Mouse (Mus musculus) heart, embryonic 10.5 days (tissue): ENCODE data around the gene 4933430I17Rik. TPM values are rescaled to one million over a fixed set of nuclear protein-coding genes. Genes with fewer than 3 reads are reported as not detected.

Experiments used
- DNase-seq: peaks from one replicate; pipeline ENCODE4 v3.0.0-alpha.2; 2017; ENCODE audit warnings: low spot score
- H3K27ac ChIP-seq: fragments of 300-500 bp; sonication (generic); 2 replicates; pipeline ENCODE4 v1.5.1; 2016; ENCODE audit warnings: mild to moderate bottlenecking
- H3K27me3 ChIP-seq: fragments of 300-500 bp; sonication (generic); 2 replicates; pipeline ENCODE4 v1.6.1; 2016; ENCODE audit warnings: mild to moderate bottlenecking; ENCODE audit not compliant: poor library complexity, insufficient read depth, severe bottlenecking
- H3K36me3 ChIP-seq: fragments of 300-500 bp; sonication (generic); 2 replicates; pipeline ENCODE4 v1.6.1; 2016; ENCODE audit warnings: mild to moderate bottlenecking, moderate library complexity
- H3K4me1 ChIP-seq: fragments of 300-500 bp; sonication (generic); 2 replicates; pipeline ENCODE4 v1.6.1; 2016; ENCODE audit warnings: mild to moderate bottlenecking
- H3K4me3 ChIP-seq: fragments of 300-500 bp; sonication (generic); 2 replicates; pipeline ENCODE4 v1.5.1; 2016; ENCODE audit warnings: mild to moderate bottlenecking, moderate library complexity
- H3K9me3 ChIP-seq: fragments of 300-500 bp; sonication (generic); 2 replicates; pipeline ENCODE4 v1.6.1; 2016; ENCODE audit warnings: mild to moderate bottlenecking, moderate library complexity
- WGBS: fragments of 180-500 bp; shearing (Covaris S2); methylation state at CpG from one replicate; pipeline ENCODE4 v1.1.7; 2016; 5-methylcytosine and 5-hydroxymethylcytosine counted together
- polyA plus RNA-seq: library from polyadenylated mRNA; unstranded; fragments of >200 nt; fragmentation: Nextera tagmentation; extraction: Ambion mirVana; gene quantifications from 2 replicates; pipeline ENCODE4 v1.2.1, GENCODE M21; 2016

The 4933430I17Rik gene
- polyA plus RNA-seq, 1 experiment from 2014 or later: 0.49 TPM

DNA sequence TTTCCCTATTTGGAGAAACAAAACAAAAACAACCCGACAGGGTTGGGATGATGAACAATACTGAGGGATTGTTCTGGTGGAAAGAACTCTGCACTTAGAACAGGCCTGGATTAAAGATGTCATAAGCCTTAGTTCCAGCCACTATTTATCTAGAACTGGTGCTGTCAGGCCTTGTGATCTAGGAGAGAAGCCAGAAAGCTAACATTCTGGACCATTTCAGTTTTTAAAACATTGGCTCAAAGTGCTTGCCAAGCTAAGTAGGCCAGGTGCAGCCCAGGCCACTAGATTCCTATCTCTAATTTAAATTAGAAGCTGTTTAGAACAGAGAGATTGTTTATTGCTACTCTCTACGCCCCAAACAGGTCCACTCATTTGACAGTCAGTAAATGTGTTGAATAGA lies 1.1 kb downstream of the 4933430I17Rik start:
- H3K4me3 ChIP-seq: no peak overlapping the region
- 60% methylated on average over 2 of the region's 2 CpGs for WGBS
- no peaks in the 10 kb centered on the region for H3K9me3 ChIP-seq
- H3K27me3 ChIP-seq: no peaks in the 10 kb centered on the region
- peaks cover 19% of the 10 kb centered on the region for H3K4me1 ChIP-seq
- DNase-seq: no peak
- peaks cover 18% of the 10 kb centered on the region for H3K36me3 ChIP-seq
- H3K27ac ChIP-seq: no peak overlapping the region

DNA sequence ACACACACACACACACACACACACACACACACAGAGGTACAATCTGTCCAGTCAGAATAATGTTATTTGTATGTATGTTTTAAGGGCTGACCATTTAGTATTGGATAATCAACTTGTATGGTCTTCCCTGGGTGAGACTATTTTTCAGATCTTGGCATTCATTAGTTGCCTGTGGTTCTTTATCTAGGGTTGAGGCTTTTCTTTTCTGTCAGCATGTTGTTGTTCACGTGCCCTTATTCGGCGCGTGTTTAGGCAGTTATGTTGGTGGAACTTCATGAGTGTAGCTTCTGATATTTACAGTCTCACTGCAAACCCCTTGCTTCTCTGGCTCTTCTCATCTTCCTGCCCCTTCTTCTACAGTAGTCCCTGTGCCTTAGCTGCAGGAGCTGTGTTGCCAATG lies 2.5 kb downstream of the 4933430I17Rik start:
- no peak for DNase-seq
- H3K9me3 ChIP-seq: no peaks in the 10 kb centered on the region
- no peak overlapping the region for H3K27ac ChIP-seq
- no peaks in the 10 kb centered on the region for H3K27me3 ChIP-seq
- H3K4me3 ChIP-seq: no peak overlapping the region
- H3K4me1 ChIP-seq: peaks cover 20% of the 10 kb centered on the region
- peaks cover 13% of the 10 kb centered on the region for H3K36me3 ChIP-seq
- 84% methylated on average over 4 of the region's 4 CpGs for WGBS

DNA sequence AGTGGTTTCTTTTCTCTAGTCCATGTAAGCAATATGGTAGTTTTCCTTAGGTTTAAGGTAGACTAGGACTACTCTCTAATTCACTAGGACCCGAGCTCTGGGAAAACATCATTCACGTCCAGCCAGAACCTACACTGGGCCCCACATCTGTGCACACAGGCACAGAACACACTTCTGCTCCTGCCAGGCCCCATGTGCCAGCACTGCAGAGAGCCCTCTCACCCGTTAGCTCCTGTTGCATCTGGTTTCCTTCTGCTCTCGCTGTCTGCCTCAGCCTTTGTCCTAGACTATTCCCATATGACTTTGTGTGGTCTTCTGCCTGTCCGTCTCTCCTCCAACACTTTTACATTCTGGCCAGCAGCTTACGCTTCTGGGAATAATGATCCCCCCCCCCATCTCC lies 8.6 kb downstream of the 4933430I17Rik start:
- H3K4me3 ChIP-seq: no peak overlapping the region
- H3K27me3 ChIP-seq: no peaks in the 10 kb centered on the region
- 68% methylated on average over 6 of the region's 6 CpGs for WGBS
- no peaks in the 10 kb centered on the region for H3K36me3 ChIP-seq
- no peaks in the 10 kb centered on the region for H3K9me3 ChIP-seq
- peaks cover 8% of the 10 kb centered on the region for H3K4me1 ChIP-seq
- H3K27ac ChIP-seq: no peak overlapping the region
- no peak for DNase-seq

GRCm38 (mm10) chr4:62541802-62542201 lies 16.6 kb downstream of the 4933430I17Rik start:
- Histone ChIP-seq H3K27me3 (peaks cover 5% of the 10 kb centered on the region; the same call in 1 of the 2 replicates), H3K27ac (no peak overlapping the region), H3K4me1 (no peaks in the 10 kb centered on the region), H3K4me3 (no peak overlapping the region), H3K36me3 (no peaks in the 10 kb centered on the region), H3K9me3 (no peaks in the 10 kb centered on the region)
- WGBS: 70% methylated on average over 3 of the region's 3 CpGs
- DNase-seq: no peak

- WGBS: 79% methylated on average over 6 of the region's 6 CpGs
- H3K27ac ChIP-seq: no peak overlapping the region
- peaks cover 5% of the 10 kb centered on the region; the same call in 1 of the 2 replicates for H3K27me3 ChIP-seq
- H3K36me3 ChIP-seq: no peaks in the 10 kb centered on the region
- H3K4me3 ChIP-seq: no peak overlapping the region
- H3K4me1 ChIP-seq: no peaks in the 10 kb centered on the region
- H3K9me3 ChIP-seq: no peaks in the 10 kb centered on the region
- DNase-seq: no peak
Observed at GRCm38 (mm10) chr4:62543782-62544181, 18.6 kb downstream of the 4933430I17Rik start.

GRCm38 (mm10) chr4:62544801-62545200 lies 19.6 kb downstream of the 4933430I17Rik start:
- H3K36me3 ChIP-seq: no peaks in the 10 kb centered on the region
- DNase-seq: no peak
- no peak overlapping the region for H3K4me3 ChIP-seq
- H3K9me3 ChIP-seq: no peaks in the 10 kb centered on the region
- no peak overlapping the region for H3K27ac ChIP-seq
- no peaks in the 10 kb centered on the region for H3K4me1 ChIP-seq
- H3K27me3 ChIP-seq: peaks cover 5% of the 10 kb centered on the region; the same call in 1 of the 2 replicates

GRCm38 (mm10) chr4:62551966-62552365 lies 26.8 kb downstream of the 4933430I17Rik start:
- Histone ChIP-seq H3K4me1 (peaks cover 3% of the 10 kb centered on the region; the same call in 1 of the 2 replicates), H3K9me3 (no peaks in the 10 kb centered on the region), H3K36me3 (no peaks in the 10 kb centered on the region), H3K4me3 (no peak overlapping the region), H3K27me3 (peaks cover 9% of the 10 kb centered on the region), H3K27ac (no peak overlapping the region)
- 78% methylated on average over 7 of the region's 7 CpGs for WGBS
- no peak for DNase-seq

- no peak for DNase-seq
Observed at GRCm38 (mm10) chr4:62557436-62557835, 32.3 kb downstream of the 4933430I17Rik start.

DNA sequence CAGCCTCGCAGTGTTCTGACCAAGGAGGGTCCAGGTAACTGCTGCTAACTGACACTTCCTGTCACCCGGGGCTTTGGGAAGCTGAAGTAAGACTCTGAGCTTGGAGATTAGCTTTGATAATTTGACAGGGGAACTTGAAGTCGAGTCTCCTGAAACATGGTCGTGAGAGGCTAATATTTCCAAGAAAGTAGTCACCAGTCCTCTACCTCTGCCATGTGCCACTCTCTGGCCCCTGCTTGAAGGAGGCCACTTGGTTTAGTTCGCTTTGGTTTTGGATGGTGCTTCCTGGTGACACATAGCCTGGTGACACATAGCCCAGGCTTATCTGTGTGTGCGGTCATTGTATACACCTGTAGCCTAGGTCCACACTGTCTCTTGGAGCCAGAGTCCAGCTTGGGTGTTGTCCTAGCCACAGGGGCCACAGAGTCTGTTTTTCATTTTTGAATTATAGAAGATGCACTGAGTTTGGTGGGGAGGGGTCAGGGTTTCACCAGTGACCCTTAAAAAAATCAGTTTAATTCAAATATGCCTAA lies 34.7 kb downstream of the 4933430I17Rik start, which contains the start of gene Rgs3:
Rgs3 (plus strand) TSS at position 51 of the 533 bp plus-strand sequence.
- H3K27me3 ChIP-seq: peaks cover 60% of the 10 kb centered on the region
- no peak within 1 kb of the TSS for H3K27ac ChIP-seq
- peaks cover 12% of the 10 kb centered on the region for H3K4me1 ChIP-seq
- H3K36me3 ChIP-seq: no peaks in the 10 kb centered on the region
- 48% methylated on average over 6 of the region's 6 CpGs for WGBS
- H3K4me3 ChIP-seq: no peak within 1 kb of the TSS
- no peak for DNase-seq
- H3K9me3 ChIP-seq: no peaks in the 10 kb centered on the region

More at GRCm38 (mm10) chr4:62557436-62557835, 32.3 kb downstream of the 4933430I17Rik start:
- H3K4me1 ChIP-seq: peaks cover 12% of the 10 kb centered on the region
- H3K9me3 ChIP-seq: no peaks in the 10 kb centered on the region
- no peaks in the 10 kb centered on the region for H3K36me3 ChIP-seq
- peaks cover 41% of the 10 kb centered on the region for H3K27me3 ChIP-seq
- no peak overlapping the region for H3K4me3 ChIP-seq
- 54% methylated on average over 3 of the region's 3 CpGs for WGBS
- peak overlapping the region; percentile 13; the same call in 1 of the 2 replicates for H3K27ac ChIP-seq

- H3K4me3 ChIP-seq: no peak overlapping the region
- H3K27ac ChIP-seq: no peak overlapping the region
- DNase-seq: no peak
- H3K27me3 ChIP-seq: peaks cover 72% of the 10 kb centered on the region
- peaks cover 12% of the 10 kb centered on the region for H3K4me1 ChIP-seq
- H3K36me3 ChIP-seq: no peaks in the 10 kb centered on the region
- 24% methylated on average over 4 of the region's 4 CpGs for WGBS
- no peaks in the 10 kb centered on the region for H3K9me3 ChIP-seq
Observed at GRCm38 (mm10) chr4:62560963-62561629, 35.9 kb downstream of the 4933430I17Rik start.

DNA sequence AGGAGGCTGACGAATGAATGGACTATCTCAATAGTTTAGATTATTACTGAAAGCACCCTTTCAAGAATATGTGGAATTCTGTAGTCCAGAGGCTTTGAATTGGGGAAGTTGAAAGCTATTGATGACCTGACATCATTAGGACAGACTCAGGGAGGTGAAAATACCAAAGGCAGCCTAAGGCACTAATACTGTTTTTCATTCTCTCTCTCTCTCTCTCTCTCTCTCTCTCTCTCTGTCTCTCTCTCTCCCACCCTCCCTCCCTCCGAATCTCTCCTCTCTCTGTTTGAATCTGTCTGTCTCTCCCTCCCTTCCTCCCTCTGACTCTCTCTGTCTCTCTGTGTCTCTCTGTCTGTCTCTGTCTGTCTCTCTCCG lies 36.4 kb downstream of the 4933430I17Rik start:
- Histone ChIP-seq H3K4me1 (peaks cover 17% of the 10 kb centered on the region), H3K27me3 (peaks cover 77% of the 10 kb centered on the region), H3K27ac (peak overlapping the region; percentile 25; the same call in 1 of the 2 replicates), H3K9me3 (no peaks in the 10 kb centered on the region), H3K36me3 (no peaks in the 10 kb centered on the region), H3K4me3 (no peak overlapping the region)
- no peak for DNase-seq
- 58% methylated on average over 3 of the region's 3 CpGs for WGBS

DNA sequence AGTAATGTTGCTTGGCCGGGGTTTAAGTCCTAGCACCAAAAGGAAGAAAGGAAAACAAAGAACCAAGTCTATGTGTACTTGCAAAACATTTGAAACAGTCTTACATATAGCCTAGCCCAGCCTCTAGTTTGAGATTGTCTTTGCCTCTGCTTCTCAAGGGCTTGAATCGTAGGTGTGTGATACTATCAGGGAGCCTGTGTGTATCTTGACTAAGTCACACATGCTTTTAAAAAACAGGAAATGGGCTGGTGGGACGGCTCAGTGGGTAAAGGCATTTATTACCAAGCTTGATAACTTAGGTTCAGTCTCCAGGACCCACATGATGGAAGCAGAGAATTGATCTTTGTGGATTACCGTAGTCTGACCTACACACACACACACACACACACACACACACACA lies 36.8 kb downstream of the 4933430I17Rik start:
- H3K4me3 ChIP-seq: no peak overlapping the region
- peaks cover 81% of the 10 kb centered on the region for H3K27me3 ChIP-seq
- H3K4me1 ChIP-seq: peaks cover 19% of the 10 kb centered on the region
- H3K9me3 ChIP-seq: no peaks in the 10 kb centered on the region
- peak overlapping the region; percentile 25; the same call in 1 of the 2 replicates for H3K27ac ChIP-seq
- 64% methylated on average over 4 of the region's 4 CpGs for WGBS
- no peaks in the 10 kb centered on the region for H3K36me3 ChIP-seq
- DNase-seq: no peak

DNA sequence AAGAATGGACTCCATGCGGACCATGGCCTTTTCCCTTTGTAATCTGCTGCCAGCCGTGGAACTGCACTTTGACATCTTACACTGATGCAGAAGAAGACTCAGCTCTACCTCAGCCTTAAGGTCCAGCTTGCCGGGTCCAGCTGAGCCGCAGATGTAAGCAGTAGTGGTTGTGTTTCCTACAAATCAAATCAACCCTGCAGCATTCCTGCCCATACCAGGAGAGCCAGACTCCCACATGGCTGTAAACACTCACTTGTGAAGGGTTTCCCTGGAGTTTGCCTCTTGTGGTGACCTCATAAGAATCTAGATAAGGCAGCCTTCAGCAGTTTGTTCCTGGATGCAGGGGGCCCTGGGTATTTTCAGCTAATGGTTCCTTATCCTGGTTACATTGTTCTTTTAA lies 41.4 kb downstream of the 4933430I17Rik start:
- peaks cover 87% of the 10 kb centered on the region for H3K27me3 ChIP-seq
- peaks cover 28% of the 10 kb centered on the region for H3K4me1 ChIP-seq
- H3K36me3 ChIP-seq: no peaks in the 10 kb centered on the region
- WGBS: 45% methylated on average over 4 of the region's 4 CpGs
- H3K4me3 ChIP-seq: no peak overlapping the region
- H3K9me3 ChIP-seq: no peaks in the 10 kb centered on the region
- H3K27ac ChIP-seq: peak overlapping the region; percentile 49; the same call in 1 of the 2 replicates
- DNase-seq: no peak
